Mouse (Mus musculus) kidney, embryonic 15.5 days (tissue): ENCODE results near the gene Nf1. TPM values are rescaled to one million over a fixed set of nuclear protein-coding genes. Genes with fewer than 3 reads are reported as not detected.

Source experiments
- ATAC-seq: fragments of 200-750 bp; cut with Nextera tagmentation; replicated peaks from 2 replicates; pipeline ENCODE4 v1.8.0; 2017; ENCODE audit warnings: moderate TSS enrichment; ENCODE audit not compliant: low FRiP score
- H3K27ac ChIP-seq: fragments of 300-500 bp; sonication (generic); 2 replicates; pipeline ENCODE4 v1.5.1; 2015; ENCODE audit warnings: mild to moderate bottlenecking, inconsistent platforms
- H3K27me3 ChIP-seq: fragments of 300-500 bp; sonication (generic); 2 replicates; pipeline ENCODE4 v1.6.1; 2015; ENCODE audit warnings: inconsistent platforms
- H3K36me3 ChIP-seq: fragments of 300-500 bp; sonication (generic); 2 replicates; pipeline ENCODE4 v1.6.1; 2015; ENCODE audit warnings: inconsistent platforms
- H3K4me1 ChIP-seq: fragments of 300-500 bp; sonication (generic); 2 replicates; pipeline ENCODE4 v1.6.1; 2015; ENCODE audit warnings: inconsistent platforms
- H3K4me2 ChIP-seq: fragments of 300-500 bp; sonication (generic); 2 replicates; pipeline ENCODE4 v1.6.1; 2015; ENCODE audit warnings: moderate library complexity, mild to moderate bottlenecking, inconsistent platforms
- H3K4me3 ChIP-seq: fragments of 300-500 bp; sonication (generic); replicated peaks from 2 replicates; pipeline ENCODE4 v1.5.1; 2015; ENCODE audit warnings: mild to moderate bottlenecking, inconsistent platforms
- H3K9ac ChIP-seq: fragments of 300-500 bp; sonication (generic); 2 replicates; pipeline ENCODE4 v1.6.1; 2015; ENCODE audit warnings: mild to moderate bottlenecking, inconsistent platforms
- H3K9me3 ChIP-seq: fragments of 300-500 bp; sonication (generic); replicated peaks from 2 replicates; pipeline ENCODE4 v1.6.1; 2016; ENCODE audit warnings: inconsistent platforms
- WGBS: fragments of 180-500 bp; shearing (Covaris S2); methylation state at CpG from one replicate; pipeline ENCODE4 v1.1.7; 2015; ENCODE audit warnings: mixed read lengths; 5-methylcytosine and 5-hydroxymethylcytosine counted together
- polyA plus RNA-seq: library from polyadenylated mRNA; unstranded; fragments of >200 nt; fragmentation: Nextera tagmentation; extraction: Ambion mirVana; gene quantifications from 2 replicates; pipeline ENCODE4 v1.2.1, GENCODE M21; 2015

Nf1 gene
- polyA plus RNA-seq, 1 experiment from 2014 or later: 9.0 TPM

- Histone ChIP-seq H3K9ac (no peak overlapping the region), H3K36me3 (no peaks in the 10 kb centered on the region), H3K9me3 (no peaks in the 10 kb centered on the region), H3K4me3 (no peak overlapping the region), H3K27ac (peak overlapping the region; percentile 84), H3K4me1 (peaks cover 35% of the 10 kb centered on the region), H3K4me2 (no peak overlapping the region), H3K27me3 (no peaks in the 10 kb centered on the region)
- 58% methylated on average over 9 of the region's 9 CpGs for WGBS
- no peak for ATAC-seq
These were observed 33.7 kb upstream of the Nf1 start for GRCm38 (mm10) chr11:79305697-79306340.

GRCm38 (mm10) chr11:79306510-79306909, 33.0 kb upstream of the Nf1 start:
- 20% methylated on average over 7 of the region's 7 CpGs for WGBS
- ATAC-seq: peak; percentile 64; the same call in 1 of the 2 replicates

GRCm38 (mm10) chr11:79306996-79307395, 32.5 kb upstream of the Nf1 start:
- H3K27ac ChIP-seq: peak overlapping the region; percentile 84
- no peak overlapping the region for H3K4me2 ChIP-seq
- H3K9me3 ChIP-seq: no peaks in the 10 kb centered on the region
- no peaks in the 10 kb centered on the region for H3K36me3 ChIP-seq
- H3K4me1 ChIP-seq: peaks cover 35% of the 10 kb centered on the region
- ATAC-seq: 0 out of 2 replicates have a peak, but pooled peaks have one; percentile 54
- 27% methylated on average over 10 of the region's 10 CpGs for WGBS
- H3K27me3 ChIP-seq: no peaks in the 10 kb centered on the region
- no peak overlapping the region for H3K4me3 ChIP-seq
- H3K9ac ChIP-seq: 0 out of 2 replicates have a peak overlapping the region, but pooled peaks have one; percentile 1

More at GRCm38 (mm10) chr11:79306510-79306909, 33.0 kb upstream of the Nf1 start:
- H3K4me1 ChIP-seq: peaks cover 35% of the 10 kb centered on the region
- H3K9me3 ChIP-seq: no peaks in the 10 kb centered on the region
- no peaks in the 10 kb centered on the region for H3K27me3 ChIP-seq
- H3K27ac ChIP-seq: peak overlapping the region; percentile 84
- H3K36me3 ChIP-seq: no peaks in the 10 kb centered on the region
- H3K4me2 ChIP-seq: no peak overlapping the region
- no peak overlapping the region for H3K4me3 ChIP-seq
- 0 out of 2 replicates have a peak overlapping the region, but pooled peaks have one; percentile 1 for H3K9ac ChIP-seq

GRCm38 (mm10) chr11:79307560-79308200, 31.8 kb upstream of the Nf1 start:
- no peak overlapping the region for H3K9ac ChIP-seq

GRCm38 (mm10) chr11:79310467-79310866, 29.0 kb upstream of the Nf1 start:
- H3K36me3 ChIP-seq: no peaks in the 10 kb centered on the region
- no peak overlapping the region for H3K4me3 ChIP-seq
- H3K4me1 ChIP-seq: peaks cover 29% of the 10 kb centered on the region
- H3K27me3 ChIP-seq: no peaks in the 10 kb centered on the region
- no peaks in the 10 kb centered on the region for H3K9me3 ChIP-seq
- 81% methylated on average over 5 of the region's 5 CpGs for WGBS
- no peak overlapping the region for H3K9ac ChIP-seq
- H3K4me2 ChIP-seq: no peak overlapping the region
- H3K27ac ChIP-seq: no peak overlapping the region
- ATAC-seq: no peak

More at GRCm38 (mm10) chr11:79307560-79308200, 31.8 kb upstream of the Nf1 start:
- Histone ChIP-seq H3K27ac (peak overlapping the region; percentile 84), H3K9me3 (no peaks in the 10 kb centered on the region), H3K4me3 (no peak overlapping the region), H3K27me3 (no peaks in the 10 kb centered on the region), H3K36me3 (no peaks in the 10 kb centered on the region), H3K4me1 (peaks cover 35% of the 10 kb centered on the region), H3K4me2 (no peak overlapping the region)
- no peak for ATAC-seq
- WGBS: 42% methylated on average over 9 of the region's 9 CpGs

- Histone ChIP-seq H3K4me3 (no peak overlapping the region), H3K27ac (no peak overlapping the region), H3K4me2 (no peak overlapping the region), H3K27me3 (no peaks in the 10 kb centered on the region), H3K9me3 (no peaks in the 10 kb centered on the region), H3K36me3 (no peaks in the 10 kb centered on the region), H3K4me1 (no peaks in the 10 kb centered on the region), H3K9ac (no peak overlapping the region)
- no peak for ATAC-seq
- 71% methylated on average over 8 of the region's 8 CpGs for WGBS
These were observed 22.6 kb upstream of the Nf1 start for GRCm38 (mm10) chr11:79316807-79317345.

- WGBS: 78% methylated on average over 7 of the region's 7 CpGs
- no peaks in the 10 kb centered on the region for H3K27me3 ChIP-seq
- no peak for ATAC-seq
- H3K9ac ChIP-seq: no peak overlapping the region
- no peak overlapping the region for H3K4me2 ChIP-seq
- H3K4me1 ChIP-seq: 0 out of 2 replicates have a peak, but pooled peaks cover 3% of the 10 kb centered on the region
- H3K9me3 ChIP-seq: no peaks in the 10 kb centered on the region
- no peaks in the 10 kb centered on the region for H3K36me3 ChIP-seq
- no peak overlapping the region for H3K27ac ChIP-seq
- no peak overlapping the region for H3K4me3 ChIP-seq
These were observed 19.7 kb upstream of the Nf1 start for GRCm38 (mm10) chr11:79319807-79320206.

GRCm38 (mm10) chr11:79323985-79324685, 15.4 kb upstream of the Nf1 start:
- peak; percentile 46; the same call in 1 of the 2 replicates for ATAC-seq
- peak overlapping the region; percentile 65 for H3K27ac ChIP-seq

GRCm38 (mm10) chr11:79325663-79326062, 13.8 kb upstream of the Nf1 start:
- no peaks in the 10 kb centered on the region for H3K27me3 ChIP-seq
- no peaks in the 10 kb centered on the region for H3K9me3 ChIP-seq
- no peak overlapping the region for H3K27ac ChIP-seq
- no peak overlapping the region for H3K9ac ChIP-seq
- ATAC-seq: no peak
- no peak overlapping the region for H3K4me2 ChIP-seq
- no peak overlapping the region for H3K4me3 ChIP-seq
- H3K36me3 ChIP-seq: no peaks in the 10 kb centered on the region
- 79% methylated on average over 8 of the region's 8 CpGs for WGBS
- H3K4me1 ChIP-seq: 0 out of 2 replicates have a peak, but pooled peaks cover 5% of the 10 kb centered on the region

More at GRCm38 (mm10) chr11:79323985-79324685, 15.4 kb upstream of the Nf1 start:
- Histone ChIP-seq H3K9me3 (no peaks in the 10 kb centered on the region), H3K4me3 (no peak overlapping the region), H3K4me2 (no peak overlapping the region), H3K4me1 (0 out of 2 replicates have a peak, but pooled peaks cover 5% of the 10 kb centered on the region), H3K36me3 (no peaks in the 10 kb centered on the region), H3K9ac (no peak overlapping the region), H3K27me3 (no peaks in the 10 kb centered on the region)
- 46% methylated on average over 12 of the region's 12 CpGs for WGBS

- Histone ChIP-seq H3K9ac (no peak overlapping the region), H3K4me2 (no peak overlapping the region), H3K9me3 (no peaks in the 10 kb centered on the region), H3K4me3 (no peak overlapping the region), H3K27ac (peak overlapping the region; percentile 30; the same call in 1 of the 2 replicates), H3K36me3 (no peaks in the 10 kb centered on the region), H3K27me3 (no peaks in the 10 kb centered on the region), H3K4me1 (0 out of 2 replicates have a peak, but pooled peaks cover 8% of the 10 kb centered on the region)
- 37% methylated on average over 4 of the region's 4 CpGs for WGBS
- ATAC-seq: no peak
These were observed 12.4 kb upstream of the Nf1 start for GRCm38 (mm10) chr11:79327106-79327505.

- 90% methylated on average over 4 of the region's 4 CpGs for WGBS
- Histone ChIP-seq H3K9ac (no peak overlapping the region), H3K36me3 (no peaks in the 10 kb centered on the region), H3K27me3 (no peaks in the 10 kb centered on the region), H3K9me3 (no peaks in the 10 kb centered on the region), H3K27ac (no peak overlapping the region), H3K4me2 (no peak overlapping the region), H3K4me3 (no peak overlapping the region), H3K4me1 (0 out of 2 replicates have a peak, but pooled peaks cover 8% of the 10 kb centered on the region)
- ATAC-seq: no peak
These were observed 11.4 kb upstream of the Nf1 start for GRCm38 (mm10) chr11:79328060-79328459.
